ENCODE assay signal across 8 mouse cellular contexts in the genomic region with DNA sequence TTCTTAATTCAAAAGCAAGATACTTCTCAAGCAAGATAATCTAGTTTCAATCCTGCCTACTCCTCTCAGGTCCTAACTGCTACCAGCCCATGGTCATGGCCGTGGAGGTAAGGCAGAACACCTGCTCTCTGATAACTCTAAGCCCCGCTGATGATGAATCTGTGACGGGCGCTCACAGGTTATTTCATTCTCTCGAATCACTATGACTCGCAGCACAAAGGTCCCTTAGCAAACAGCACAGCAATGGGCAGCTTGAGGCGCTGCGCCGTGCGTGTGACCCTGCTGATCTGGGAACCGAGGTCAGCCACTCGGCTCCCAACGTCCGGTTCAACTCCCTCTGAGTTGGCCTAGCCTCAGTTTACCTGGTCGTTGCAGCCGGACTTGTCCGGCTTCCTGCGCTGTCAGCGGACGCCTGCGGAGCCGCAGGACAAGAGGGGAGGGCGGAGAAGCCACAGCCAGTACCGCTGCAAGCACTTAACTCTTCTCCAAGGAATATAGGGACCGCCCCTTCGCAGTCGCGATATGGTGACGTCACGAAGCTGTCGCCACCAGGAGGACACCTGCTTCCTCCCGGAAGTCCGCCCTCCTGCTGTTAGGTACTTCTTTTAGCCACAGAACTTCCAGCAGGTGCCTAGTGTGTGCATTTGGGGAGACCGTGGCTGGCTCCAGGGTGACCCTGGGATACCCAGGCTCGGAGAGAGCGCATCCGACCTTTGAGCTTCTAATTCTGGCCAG. TPM values are rescaled to one million over a fixed set of nuclear protein-coding genes. Genes with fewer than 3 reads are reported as not detected.
DNase-seq lines count a peak whose midpoint lies in the region; ATAC-seq lines count a peak whose summit lies in the region.

A gene (minus strand): TSS at position 511 of the 735 bp plus-strand sequence.

- peaks cover 20% of the 10 kb centered on the region for H3K27me3 ChIP-seq in hindbrain, embryonic 13.5 days

- H3K4me3 ChIP-seq in hindbrain, embryonic 13.5 days, result peak within 1 kb of the TSS; percentile 86

- 4% methylated on average over 37 of the region's 37 CpGs for WGBS in hindbrain, embryonic 13.5 days

- ATAC-seq in hindbrain, embryonic 13.5 days (ENCODE audit: low FRiP score), result peak; percentile 93

- DNase-seq in NIH3T3 (ENCODE audit: low read depth), result peak; percentile 84
- DNase-seq in cerebellum, postnatal 14 days, result peak; percentile 95
- peak; percentile 80 for DNase-seq in frontal cortex, postnatal 14 days (ENCODE audit: low spot score in 2 of 2)
- DNase-seq in layer of hippocampus, postnatal 25 days (ENCODE audit: extremely low spot score in 1 of 2, low spot score in 1 of 2), result peak; percentile 77 to 81
- peak; percentile 90 for DNase-seq in lung, postnatal 25 days (ENCODE audit: low spot score)
- DNase-seq in retina, embryonic 14.5 days (ENCODE audit: low spot score), result peak; percentile 88
- peak; percentile 93 for DNase-seq in thymus, postnatal 4 days

- H3K9ac ChIP-seq in hindbrain, embryonic 13.5 days, result peak within 1 kb of the TSS; percentile 82

- peak within 1 kb of the TSS; percentile 71 for H3K4me2 ChIP-seq in hindbrain, embryonic 13.5 days

- peak within 1 kb of the TSS; percentile 59 for H3K27ac ChIP-seq in hindbrain, embryonic 13.5 days

- H3K9me3 ChIP-seq in hindbrain, embryonic 13.5 days, result no peaks in the 10 kb centered on the region

- peaks cover 32% of the 10 kb centered on the region for H3K4me1 ChIP-seq in hindbrain, embryonic 13.5 days (replicated peaks)

- peaks cover 27% of the 10 kb centered on the region for H3K36me3 ChIP-seq in hindbrain, embryonic 13.5 days

RNA-seq across cellular contexts. Expression of the gene that starts here (rescaled TPM):
- polyA plus RNA-seq in hindbrain, embryonic 13.5 days (2015; fragmentation: Nextera tagmentation; extraction: Ambion mirVana), result 33.3 and 37.1 TPM in 2 replicates
- total RNA-seq in layer of hippocampus, postnatal 25 days (2021), result 10 to 100 TPM; 17.7 to 17.9 TPM

Comparison
In these comparisons a context has a peak if more than half of its experiments do, and no peak if none do; other contexts are left out.
1. Peak in every context shown above with its lines: DNase-seq, ATAC-seq, H3K4me3 ChIP-seq and H3K27ac ChIP-seq.